Mouse (Mus musculus) right cerebral cortex, adult 18-20 months (tissue): ENCODE results near the gene Umps.

Source experiments
- DNase-seq: peaks from one replicate; pipeline ENCODE4 v3.0.0; 2022; ENCODE audit warnings: mixed read lengths

Gene Umps

DNA sequence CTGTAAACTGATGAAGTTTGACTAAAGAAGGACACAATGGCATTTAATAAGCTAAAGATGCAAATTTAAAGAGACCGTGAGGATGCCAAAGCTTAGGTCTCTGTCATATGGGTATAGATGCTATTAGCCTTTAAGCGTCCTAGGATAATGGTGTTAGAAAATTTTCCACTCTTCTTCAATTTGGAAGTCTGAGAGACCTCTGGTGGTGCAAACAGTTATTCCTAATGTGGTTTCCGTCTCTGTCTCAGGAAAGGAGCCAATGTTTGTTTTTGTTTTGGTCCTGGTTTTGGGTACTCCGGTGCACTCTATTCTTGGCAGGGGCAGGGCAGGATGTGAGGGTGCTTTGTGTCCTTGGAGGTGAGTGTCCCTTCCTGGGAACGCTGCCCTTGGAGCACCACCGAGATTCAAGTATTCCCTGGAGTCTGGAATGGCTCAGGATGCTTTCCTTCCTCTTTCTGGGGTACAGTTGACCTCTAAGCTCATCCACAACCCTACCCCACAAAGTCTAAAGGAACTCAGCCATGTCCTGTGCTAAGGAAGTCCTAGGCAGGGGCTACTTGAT is 39.5 kb downstream of the Umps start:
- no peak for DNase-seq

GRCm38 (mm10) chr16:33923758-33924157 is 43.1 kb downstream of the Umps start:
- DNase-seq, result no peak

- DNase-seq, result no peak
Measured at GRCm38 (mm10) chr16:33923001-33923316, 43.9 kb downstream of the Umps start.

DNA sequence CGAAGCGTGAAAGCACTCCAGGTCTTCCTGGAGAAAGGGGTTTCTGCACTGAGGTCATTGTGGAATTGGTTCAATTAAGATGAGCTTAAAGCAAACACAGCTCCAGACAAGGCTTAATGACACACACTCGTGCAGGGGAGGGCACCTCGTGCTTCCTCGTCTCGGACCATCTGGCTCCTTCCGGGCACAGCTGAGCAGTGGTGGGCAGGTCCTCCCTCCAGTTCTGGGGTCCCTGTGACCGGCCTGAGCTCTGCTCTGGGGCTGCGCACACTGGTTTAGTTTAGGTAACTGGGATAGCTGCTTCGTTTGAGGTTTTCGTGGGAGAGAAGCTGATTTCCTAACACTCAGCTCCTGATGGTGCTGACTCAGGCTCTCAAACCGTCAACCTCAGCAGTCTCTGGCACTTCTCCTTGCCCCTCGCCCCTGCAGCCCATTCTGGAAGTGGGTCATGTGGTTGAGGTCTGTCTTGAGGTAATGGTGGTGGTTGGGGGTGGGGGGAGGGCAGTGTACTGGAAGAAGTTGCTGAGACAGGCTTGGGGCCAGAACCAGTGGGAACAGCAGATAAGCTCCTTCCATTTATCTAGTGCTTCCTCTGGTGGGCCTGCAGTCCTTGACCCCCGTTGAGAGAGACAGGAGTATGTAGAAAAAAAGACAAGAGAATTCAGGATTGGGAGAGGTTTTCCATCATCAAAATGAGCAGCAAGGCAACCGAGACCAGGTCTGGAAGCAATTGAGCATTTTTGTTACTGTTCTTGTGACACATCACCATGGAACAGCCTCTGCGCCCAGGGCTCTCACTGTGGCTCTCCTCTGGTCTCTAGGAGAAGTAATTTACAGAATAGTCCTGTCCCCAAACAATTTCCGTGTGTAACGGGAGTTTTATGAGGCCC is 44.5 kb downstream of the Umps start:
- DNase-seq, result no peak

GRCm38 (mm10) chr16:33921514-33921913 is 45.3 kb downstream of the Umps start:
- DNase-seq, result no peak

- no peak for DNase-seq
Measured at GRCm38 (mm10) chr16:33917926-33918325, 48.9 kb downstream of the Umps start.

DNA sequence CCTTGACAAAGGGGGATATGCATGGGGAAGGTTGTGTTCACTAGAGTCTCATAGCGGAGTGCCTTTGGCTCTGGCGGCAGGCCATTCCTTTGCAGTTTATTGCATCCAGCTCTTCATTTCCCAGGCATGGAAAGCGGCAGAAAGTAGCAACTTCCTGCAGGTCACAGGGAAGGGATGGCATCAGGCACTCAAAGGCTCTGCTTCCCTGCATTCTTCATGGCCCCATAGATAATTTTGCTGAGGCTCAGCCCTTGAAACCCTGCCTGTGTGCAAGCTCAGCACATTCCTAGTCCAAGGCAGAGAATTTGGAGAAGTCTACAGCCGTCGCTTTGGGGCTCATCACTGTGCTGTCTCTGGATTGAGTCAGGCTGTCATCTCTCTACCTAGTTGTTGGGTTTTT is 49.4 kb downstream of the Umps start:
- no peak for DNase-seq

DNA sequence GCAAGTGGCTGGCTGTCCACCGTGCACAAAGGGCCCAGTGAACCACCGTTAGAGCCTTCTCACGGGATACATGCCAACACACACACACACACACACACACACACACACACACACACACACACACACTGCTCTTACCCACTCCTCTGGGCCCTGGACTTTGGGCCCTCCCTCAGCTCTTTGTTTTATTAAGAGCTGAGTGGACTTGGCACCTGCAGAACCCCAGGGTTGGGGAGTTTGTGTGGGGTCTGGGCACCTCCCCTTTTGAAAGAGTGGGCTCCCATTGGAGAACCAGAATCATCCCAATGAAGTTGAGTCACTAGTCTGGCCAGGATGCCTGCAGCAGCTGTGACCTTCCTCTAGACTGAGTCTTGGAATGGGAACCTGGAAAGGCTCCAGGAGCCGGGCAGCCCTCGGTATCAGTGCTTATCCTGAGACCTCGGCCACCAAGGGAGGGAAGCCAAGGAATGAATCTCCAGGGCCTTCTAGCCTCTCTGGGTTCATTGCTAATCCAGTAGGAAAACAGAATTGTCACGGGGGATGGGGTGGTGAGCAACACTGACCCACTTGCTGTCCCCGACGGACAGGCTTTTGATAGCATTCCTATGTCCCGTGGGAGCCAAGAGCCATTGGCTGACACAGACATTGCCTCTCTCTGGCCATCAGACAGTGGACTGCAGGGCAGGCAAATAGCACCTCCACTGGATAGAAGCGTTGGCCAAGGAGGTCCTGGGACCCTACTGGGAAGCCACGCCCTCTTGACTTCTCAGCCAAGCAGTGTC is 50.2 kb downstream of the Umps start:
- no peak for DNase-seq

GRCm38 (mm10) chr16:33914997-33915396 is 51.8 kb downstream of the Umps start:
- no peak for DNase-seq

DNA sequence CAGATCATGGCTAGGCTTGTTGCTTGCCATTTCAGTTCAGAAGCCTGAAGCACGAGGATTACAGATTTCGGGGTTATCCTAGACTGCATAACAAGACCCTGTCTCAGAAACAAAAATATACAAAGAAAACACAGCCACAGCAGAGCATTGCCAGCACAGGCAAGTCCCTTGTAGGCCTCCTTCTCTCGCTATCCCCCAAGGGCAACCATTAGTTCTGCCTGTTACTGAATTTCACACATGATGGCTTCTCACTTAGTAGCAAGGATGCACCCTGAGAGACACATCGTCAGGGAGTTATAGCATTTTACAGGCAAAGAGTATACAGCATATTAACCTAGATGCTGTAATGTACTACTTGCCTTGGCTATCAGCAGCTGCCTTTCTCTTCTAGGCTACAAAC is 58.6 kb downstream of the Umps start:
- no peak for DNase-seq
